Mouse (Mus musculus) neutrophil, adult 59 days (primary cell): Measurements from ENCODE around the gene Ccdc124. TPM values are rescaled to one million over a fixed set of nuclear protein-coding genes. Genes with fewer than 3 reads are reported as not detected.

ENCODE experiments used
- total RNA-seq, 2 experiments: library from RNA; stranded (reverse); gene quantifications; 1 replicate in 1 of 2; 2 replicates in 1 of 2; pipeline ENCODE4 v1.2.4; 2023

Ccdc124 gene
- total RNA-seq: 10 to 100 TPM; 31.4 to 33.4 TPM

GRCm38 (mm10) chr8:70873364-70873985 is at the start of gene Ccdc124:
Gene Ccdc124 (minus strand): TSS chr8:70873935.

GRCm38 (mm10) chr8:70905831-70906736 is 32.3 kb upstream of the Ccdc124 start, which contains the start of gene Map1s:
Gene Map1s (plus strand): TSS chr8:70905932.

GRCm38 (mm10) chr8:70897021-70897680 is 23.4 kb upstream of the Ccdc124 start, which contains the start of gene Rpl18a:
Gene Rpl18a (minus strand): TSS chr8:70897412.

GRCm38 (mm10) chr8:70892022-70892895 is 18.5 kb upstream of the Ccdc124 start, which contains the start of gene Slc5a5:
Gene Slc5a5 (minus strand): TSS chr8:70892757.

GRCm38 (mm10) chr8:70862824-70863641 is 10.7 kb downstream of the Ccdc124 start, which contains the start of gene Kcnn1:
Gene Kcnn1 (minus strand): TSS chr8:70863258.

GRCm38 (mm10) chr8:70839408-70840351 is 34.1 kb downstream of the Ccdc124 start, which contains the start of gene Arrdc2:
Gene Arrdc2 (minus strand): TSS chr8:70839720.

Other genes starting within 250 kb of the Ccdc124 start
- gene Gdf15, start 241.5 kb downstream of the Ccdc124 start, total RNA-seq: under 1 TPM; 0.46 to 0.67 TPM
- 1 to 10 TPM; 2.9 to 3.7 TPM for gene Pgpep1, start 213.5 kb downstream of the Ccdc124 start, total RNA-seq
- gene Lsm4, start 200.7 kb downstream of the Ccdc124 start, total RNA-seq: 10 to 100 TPM; 45.3 to 47.9 TPM
- gene Jund, start 175.0 kb downstream of the Ccdc124 start, total RNA-seq: 100 to 1,000 TPM; 528 to 702 TPM
- gene Iqcn, start 170.5 kb downstream of the Ccdc124 start, total RNA-seq: 1 to 10 TPM; 3.2 to 5.3 TPM
- gene Gm3336, start 155.4 kb downstream of the Ccdc124 start, total RNA-seq: under 1 TPM in 1 of 2 experiments, not detected in 1; 0.33 TPM
- gene Pde4c, start 150.2 kb downstream of the Ccdc124 start, total RNA-seq: under 1 TPM; 0.62 to 0.80 TPM
- gene Rab3a, start 119.3 kb downstream of the Ccdc124 start, total RNA-seq: 1 to 10 TPM; 2.4 to 4.8 TPM
- gene Mpv17l2, start 113.0 kb downstream of the Ccdc124 start, total RNA-seq: 10 to 100 TPM; 16.8 to 19.4 TPM
- gene Pik3r2, start 97.2 kb downstream of the Ccdc124 start, total RNA-seq: 10 to 100 TPM; 20.1 to 20.5 TPM
- gene Mast3, start 68.9 kb downstream of the Ccdc124 start, total RNA-seq: 100 to 1,000 TPM; 165 to 179 TPM
- gene Il12rb1, start 65.5 kb downstream of the Ccdc124 start, total RNA-seq: 1 to 10 TPM in 1 of 2 experiments, under 1 TPM in 1; 0.31 to 1.4 TPM
- gene Arrdc2, start 34.2 kb downstream of the Ccdc124 start, total RNA-seq: 10 to 100 TPM; 11.8 to 12.8 TPM
- under 1 TPM in 1 of 2 experiments, not detected in 1; 0.20 TPM for gene Kcnn1, start 10.7 kb downstream of the Ccdc124 start, total RNA-seq
- gene Slc5a5, start 18.8 kb upstream of the Ccdc124 start, total RNA-seq: not detected
- 1,000 to 10,000 TPM; 1,308 to 1,488 TPM for gene Rpl18a, start 23.5 kb upstream of the Ccdc124 start, total RNA-seq
- gene Map1s, start 32.0 kb upstream of the Ccdc124 start, total RNA-seq: 10 to 100 TPM; 28.5 to 40.1 TPM